Mouse (Mus musculus): ENCODE data around the gene Magi1.

DNA sequence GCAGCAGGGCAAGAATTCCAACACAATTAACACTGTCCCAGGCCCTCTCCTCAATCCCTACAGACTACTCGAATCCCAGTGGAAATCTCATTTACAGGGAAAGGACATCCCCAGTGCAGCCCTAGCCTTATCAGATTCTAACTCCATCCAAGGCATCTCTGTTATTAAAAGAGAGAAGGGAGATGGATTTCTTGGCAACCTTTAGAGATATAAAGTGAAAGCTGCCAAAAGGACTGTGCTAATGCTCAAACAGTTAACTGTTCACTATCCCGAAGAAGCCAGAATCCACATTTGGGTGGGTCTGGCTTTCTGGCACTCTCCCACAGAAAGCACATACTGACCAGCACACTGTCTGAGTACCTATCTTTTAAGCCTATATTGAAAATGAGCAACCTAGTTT is 159.4 kb downstream of the Magi1 start:
- TF ChIP-seq CTCF (IDR thresholded peaks at IDR 0.05; ENCODE audit: borderline replicate concordance, control insufficient read depth, extremely low read depth, insufficient read depth, low read length, poor library complexity) (no peak), POLR2A (IDR thresholded peaks at IDR 0.05; ENCODE audit: control insufficient read depth, extremely low read depth, insufficient read depth, low read length, poor library complexity) (no peak)

All from thymus, adult 2 months (tissue).